Mouse (Mus musculus) lung, adult 2 months (tissue): ENCODE results near the gene Ilf3.

Experiments
- CTCF ChIP-seq: fragments of 200-500 bp; IDR thresholded peaks from 2 replicates; pipeline ENCODE4 v1.5.1; 2011; ENCODE audit warnings: mild to moderate bottlenecking, low read length, control low read depth; ENCODE audit not compliant: insufficient read depth
- POLR2A ChIP-seq: fragments of 200-500 bp; IDR thresholded peaks from 2 replicates; pipeline ENCODE4 v1.6.1; 2011; ENCODE audit warnings: low read depth, mild to moderate bottlenecking, control low read depth, low read length, borderline replicate concordance; ENCODE audit errors: extremely low read depth

DNA sequence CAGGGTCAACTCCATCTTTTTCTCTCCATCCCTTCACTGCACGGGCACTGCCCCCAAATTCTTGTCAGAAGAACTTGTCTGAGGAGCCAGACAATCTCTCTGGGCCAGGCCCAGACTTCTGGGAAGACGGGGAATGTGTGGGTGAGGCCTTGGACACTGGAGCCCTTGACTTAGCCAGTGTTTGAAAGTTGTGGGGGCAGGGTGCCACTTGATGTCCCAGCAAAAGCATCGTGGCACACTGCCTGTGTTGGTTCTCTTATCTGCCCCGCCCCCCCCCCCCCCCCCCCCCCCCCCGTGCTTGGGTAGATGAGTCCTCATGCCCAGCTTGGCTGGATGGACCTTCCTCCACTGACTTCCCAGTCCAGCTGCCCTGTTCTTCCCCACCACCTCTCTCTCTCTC is 38.6 kb upstream of the Ilf3 start:
- TF ChIP-seq POLR2A (no peak), CTCF (no peak)
